Mouse (Mus musculus) urinary bladder, adult 2 months (tissue): Measurements from ENCODE around the gene Rab40c. TPM values are rescaled to one million over a fixed set of nuclear protein-coding genes. Genes with fewer than 3 reads are reported as not detected.

Experiments used
- DNase-seq: peaks from one replicate; pipeline ENCODE4 v3.0.0; 2022; ENCODE audit warnings: low spot score
- polyA plus RNA-seq: library from polyadenylated mRNA; depleted of rRNA; stranded (reverse); fragments of >200 nt; gene quantifications from 2 replicates; pipeline ENCODE4 v1.2.3, GENCODE M21; 2012; rRNA removed

Rab40c gene
- polyA plus RNA-seq, result 36.7 and 44.3 TPM in 2 replicates

DNA sequence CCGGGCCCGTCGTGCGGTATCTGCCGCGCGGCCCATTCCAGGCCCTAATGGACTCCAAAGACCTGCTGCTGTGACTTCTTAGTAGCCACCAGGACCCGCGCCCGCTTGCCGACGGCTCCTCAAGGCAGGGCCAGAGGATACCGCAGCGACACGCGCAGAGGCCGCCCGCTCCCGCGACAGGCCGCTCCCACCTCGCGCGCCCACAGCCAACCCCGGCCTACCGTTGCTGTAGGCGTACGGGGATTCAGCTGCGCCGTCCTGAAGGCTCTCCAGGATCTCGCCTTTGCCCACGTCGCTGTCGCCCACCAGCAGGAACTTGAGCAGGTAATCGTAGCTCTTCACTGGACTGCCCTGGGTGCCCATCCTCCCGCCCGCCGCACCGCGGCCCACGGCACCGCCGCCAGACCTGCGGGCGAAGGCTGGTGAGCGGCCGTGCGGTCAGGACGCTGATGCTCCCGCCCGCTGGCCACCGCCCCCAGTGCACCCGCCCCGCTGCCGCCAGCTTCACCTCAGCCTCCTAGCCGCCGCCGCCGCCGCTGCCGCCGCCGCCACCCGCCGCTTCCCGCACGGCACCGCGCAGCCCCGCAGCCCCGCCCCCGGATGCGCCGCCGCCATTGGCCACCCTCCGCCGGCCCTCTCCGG is at the start of gene Rab40c:
Gene Rab40c, minus strand, starts transcription at position 584 of the 642 bp plus-strand sequence.
- peak; percentile 50 for DNase-seq

DNA sequence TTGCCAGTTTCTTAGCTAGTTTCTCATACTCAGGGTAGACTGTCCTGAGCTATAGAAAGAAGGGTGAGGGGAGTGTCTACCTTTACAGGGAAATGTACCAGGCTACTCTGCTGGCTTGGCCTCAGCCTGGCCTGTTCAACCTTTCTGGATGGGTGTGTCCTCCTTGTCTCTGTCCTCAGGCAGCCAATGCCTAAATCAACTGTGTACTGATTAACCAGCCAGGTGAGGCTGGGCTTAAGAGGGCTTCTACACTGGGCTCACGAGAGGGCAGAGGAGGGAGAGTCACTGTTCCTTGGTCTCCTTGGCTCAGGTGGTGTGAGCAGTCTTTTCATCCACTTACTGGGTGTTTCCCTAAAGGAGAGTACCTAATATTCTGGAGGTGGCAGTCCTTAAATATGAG is 48.6 kb upstream of the Rab40c start:
- no peak for DNase-seq

DNA sequence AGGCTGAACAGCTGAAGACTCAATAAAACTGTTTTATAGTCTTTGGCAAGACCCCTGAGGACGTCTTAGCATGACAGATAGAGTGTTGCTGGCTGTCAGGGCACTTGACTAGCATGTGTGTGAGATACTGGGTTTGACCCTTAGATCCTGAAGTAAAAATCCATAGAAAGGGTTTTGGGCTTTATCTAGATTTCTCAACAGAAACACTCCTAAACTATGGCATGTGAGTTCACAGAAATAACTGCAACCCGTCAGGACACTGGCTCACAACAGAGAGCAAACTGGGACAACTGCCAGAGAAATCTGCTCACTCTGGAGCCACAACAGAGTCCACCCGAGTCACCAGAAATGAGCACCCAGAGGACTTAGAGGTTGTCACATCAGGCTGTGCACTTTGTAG is 48.1 kb upstream of the Rab40c start:
- DNase-seq, result no peak

DNA sequence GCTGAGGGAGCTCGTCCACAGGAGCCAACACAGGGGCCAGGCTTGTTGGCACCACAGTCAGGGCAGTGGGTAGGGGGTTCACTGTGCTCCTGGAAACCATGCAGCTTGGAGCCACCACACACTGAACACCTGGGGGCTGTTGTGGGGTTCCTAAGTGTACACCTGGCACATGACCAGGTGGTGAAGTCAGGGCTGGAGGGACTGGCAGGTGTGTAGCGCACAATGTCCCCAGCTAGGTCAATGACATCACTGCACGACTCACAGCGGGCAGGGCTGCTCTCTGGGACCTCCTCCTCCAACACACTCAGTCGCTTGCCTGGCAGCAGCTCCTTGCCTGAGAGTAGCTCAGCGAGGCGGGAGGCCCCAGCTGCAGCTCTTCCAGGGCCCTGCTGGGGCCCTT is 44.7 kb upstream of the Rab40c start:
- DNase-seq, result no peak

DNA sequence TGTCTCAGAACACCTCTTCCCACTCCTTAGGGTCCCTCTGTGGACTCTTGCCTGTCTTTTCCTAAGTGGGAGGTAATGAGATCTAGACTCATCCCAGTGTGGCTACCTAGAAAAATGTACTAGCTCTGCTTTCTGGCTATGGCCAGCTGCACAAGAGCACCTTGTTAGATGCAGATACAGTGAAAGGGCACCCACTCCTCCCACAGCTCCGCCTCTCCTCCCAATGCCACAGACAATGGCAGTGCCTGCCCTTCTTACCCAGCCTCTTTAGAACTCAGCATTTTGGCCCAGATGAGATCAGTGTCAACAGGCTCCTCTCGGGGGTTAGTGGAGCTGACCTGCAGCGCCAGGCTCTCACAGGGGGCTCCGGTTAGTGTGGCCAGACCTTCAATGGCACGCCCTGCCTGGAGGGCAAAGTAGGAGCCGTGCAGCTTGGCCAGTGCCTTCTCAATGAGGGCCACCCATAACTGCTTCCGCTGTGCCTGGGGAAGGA is 42.9 kb upstream of the Rab40c start:
- DNase-seq, result no peak

DNA sequence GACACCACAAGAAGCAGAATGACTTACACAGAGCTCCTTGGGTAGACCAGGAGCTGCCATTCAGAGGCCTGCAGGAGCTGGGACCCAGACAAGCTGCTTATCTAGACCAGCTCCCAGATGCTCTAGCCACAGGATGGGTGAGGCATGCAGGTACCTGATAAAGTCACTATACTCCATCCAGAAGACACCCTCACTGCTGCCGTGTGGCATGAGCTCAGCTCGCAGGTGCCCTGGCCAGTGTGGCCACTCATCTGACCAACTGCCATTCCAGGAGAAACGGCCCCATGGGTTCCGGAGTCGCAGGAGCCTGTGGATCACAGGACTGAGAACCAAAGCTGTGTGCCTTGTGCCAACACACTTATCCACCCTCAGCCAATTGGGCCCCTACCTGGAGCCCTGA is 42.0 kb upstream of the Rab40c start:
- no peak for DNase-seq

DNA sequence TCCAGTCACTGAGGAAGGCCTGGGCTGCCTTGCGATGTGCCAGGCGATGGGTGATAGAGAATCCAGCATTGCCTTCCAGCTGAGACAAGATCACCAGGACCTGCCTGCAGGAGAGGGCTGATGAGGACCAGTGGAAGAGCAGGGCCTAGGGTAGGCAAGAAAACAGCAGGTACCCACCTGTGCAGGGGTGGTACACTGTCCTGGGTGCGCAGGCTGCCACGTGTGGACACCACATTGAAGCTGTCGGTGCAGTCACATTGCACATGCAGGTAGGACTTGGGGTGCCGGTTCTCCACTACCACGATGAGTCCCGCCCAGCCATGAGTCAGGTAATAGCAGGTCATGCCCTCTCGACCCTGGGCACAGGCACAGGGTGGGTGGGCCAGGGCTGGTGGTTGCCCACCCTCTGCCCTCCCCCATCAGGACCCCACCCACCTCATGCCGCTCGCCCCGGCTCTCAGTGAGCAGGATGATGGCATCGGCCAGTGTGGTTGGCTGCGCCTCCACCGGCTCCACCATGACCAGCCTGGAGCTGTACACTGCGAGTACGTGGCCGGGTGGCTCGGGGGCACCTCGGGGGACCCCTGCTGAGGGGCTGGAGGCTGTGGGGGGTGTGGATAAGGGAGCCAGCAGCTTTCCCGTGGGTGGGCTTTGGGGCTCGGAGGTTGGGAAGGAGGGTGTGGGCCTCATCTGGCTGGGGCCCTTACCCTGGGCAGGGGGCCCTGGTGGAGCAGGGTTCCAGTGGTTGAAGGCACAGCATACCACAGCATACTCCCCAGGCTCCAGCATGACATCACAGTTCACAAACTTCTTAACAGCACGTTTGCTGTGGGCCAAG is 40.3 kb upstream of the Rab40c start:
- DNase-seq, result no peak

DNA sequence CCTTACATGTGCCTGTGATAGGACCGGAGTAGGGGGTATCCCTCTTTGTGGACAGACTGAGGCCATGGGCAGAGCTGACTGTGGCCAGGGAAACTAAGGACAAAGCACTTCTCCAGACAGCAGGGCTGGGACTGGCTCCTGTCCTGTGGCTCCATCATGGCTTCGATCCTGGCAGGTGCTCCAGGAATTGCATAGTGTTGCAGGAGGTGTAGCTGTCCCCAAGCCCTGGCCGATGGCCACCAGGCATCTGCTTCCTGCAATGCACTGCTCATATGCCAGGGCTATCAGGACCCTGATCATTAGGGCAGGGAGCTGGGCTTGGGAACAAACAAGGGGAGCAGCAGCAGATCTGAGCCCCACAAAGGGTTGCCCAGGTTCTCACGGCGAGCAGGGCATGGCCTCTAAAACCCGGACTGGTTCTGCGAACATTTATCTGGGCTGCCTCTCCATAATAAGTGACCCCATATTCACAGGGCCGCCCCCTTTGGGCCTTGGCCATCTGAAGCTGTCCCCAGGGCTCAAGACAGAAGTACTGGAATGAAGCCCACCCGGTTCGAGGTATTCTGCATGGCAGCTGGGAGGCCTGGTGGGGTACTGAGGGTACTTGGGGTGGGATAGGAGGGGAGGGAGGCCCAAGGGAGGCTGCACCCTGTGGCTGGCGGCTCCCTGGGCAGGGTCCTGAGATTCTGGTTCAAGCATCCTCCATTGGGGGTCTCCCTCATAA is 39.4 kb upstream of the Rab40c start:
- DNase-seq, result no peak

DNA sequence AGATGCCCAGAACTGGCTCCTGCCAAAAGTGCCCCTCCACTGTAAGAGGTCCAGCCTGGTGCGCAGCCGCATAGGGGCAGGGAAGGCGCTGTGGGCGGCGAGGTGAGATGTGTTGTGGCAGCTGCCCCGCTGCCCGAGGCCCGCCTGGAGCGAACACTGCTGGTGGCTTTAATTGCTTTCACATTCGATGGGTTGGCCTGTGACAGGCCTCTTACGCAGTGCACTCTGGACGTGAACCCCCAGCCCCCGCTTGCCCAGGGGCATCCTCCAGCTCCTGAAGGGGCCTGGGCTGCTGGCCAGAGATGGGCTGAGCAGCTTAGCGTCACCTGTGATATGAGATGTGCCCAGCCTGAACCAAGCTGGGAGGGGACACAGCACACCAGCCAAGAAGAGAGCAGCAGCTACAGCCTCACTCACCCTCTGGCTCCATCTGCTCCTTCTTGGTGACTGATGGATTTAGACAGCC is 38.1 kb upstream of the Rab40c start:
- no peak for DNase-seq

DNA sequence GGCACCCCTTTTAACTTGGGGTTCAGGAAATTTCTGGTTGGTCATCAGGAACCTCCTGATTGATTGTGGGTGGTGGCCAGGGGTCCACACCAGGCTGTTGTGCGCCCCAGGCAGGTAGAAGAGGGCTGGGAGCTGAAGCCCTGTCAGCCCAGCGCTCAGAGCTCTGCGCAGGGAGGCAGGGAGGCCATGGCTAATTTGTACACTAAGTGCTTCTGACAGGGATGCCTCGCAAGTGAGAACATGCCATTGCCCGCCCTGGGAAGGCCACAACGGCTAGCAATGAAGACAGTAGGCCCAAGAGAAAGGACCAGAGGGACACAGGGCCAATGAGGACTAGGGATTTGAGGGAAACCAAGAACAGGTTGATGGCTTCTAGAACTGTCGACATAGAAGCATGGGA is 37.1 kb upstream of the Rab40c start:
- no peak for DNase-seq

DNA sequence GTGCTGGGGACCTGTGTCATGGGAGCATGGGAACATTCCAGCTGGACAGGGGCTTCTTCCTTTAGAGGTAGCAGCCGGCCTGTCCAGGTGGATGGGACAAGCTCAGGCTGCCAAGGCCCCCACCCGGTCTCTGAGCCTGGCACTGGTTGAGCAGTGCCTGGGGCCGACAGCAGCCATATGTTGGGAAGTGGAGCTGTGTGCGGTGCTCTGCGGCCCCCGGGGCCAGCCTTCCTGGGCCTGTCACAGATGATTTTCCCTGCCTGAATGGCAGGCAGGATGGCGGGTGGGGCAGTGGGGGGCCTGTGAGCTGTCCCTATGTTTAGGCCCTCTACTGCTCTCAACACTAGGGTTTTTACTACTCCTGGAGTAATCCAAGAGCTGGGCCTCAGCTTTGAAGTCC is 36.7 kb upstream of the Rab40c start:
- no peak for DNase-seq

DNA sequence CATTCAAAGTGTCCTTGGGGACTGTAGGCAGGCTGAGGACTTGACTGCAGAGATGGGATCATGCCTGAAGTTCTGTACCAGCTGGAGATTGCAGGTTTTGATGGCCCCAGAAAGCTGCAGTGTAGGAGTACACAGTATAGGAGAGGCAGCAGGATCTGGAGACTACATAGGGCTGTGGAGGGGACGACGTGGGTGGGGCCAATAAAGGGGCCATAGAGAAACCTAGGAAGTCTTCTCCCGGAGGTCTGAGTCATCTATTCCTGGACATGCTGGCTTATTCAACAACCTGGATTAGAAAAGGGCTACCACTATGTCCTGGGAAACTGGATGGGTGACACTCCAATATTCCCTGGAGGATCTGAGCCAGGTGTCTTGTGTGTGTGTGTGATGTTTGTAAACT is 36.2 kb upstream of the Rab40c start:
- DNase-seq, result no peak

DNA sequence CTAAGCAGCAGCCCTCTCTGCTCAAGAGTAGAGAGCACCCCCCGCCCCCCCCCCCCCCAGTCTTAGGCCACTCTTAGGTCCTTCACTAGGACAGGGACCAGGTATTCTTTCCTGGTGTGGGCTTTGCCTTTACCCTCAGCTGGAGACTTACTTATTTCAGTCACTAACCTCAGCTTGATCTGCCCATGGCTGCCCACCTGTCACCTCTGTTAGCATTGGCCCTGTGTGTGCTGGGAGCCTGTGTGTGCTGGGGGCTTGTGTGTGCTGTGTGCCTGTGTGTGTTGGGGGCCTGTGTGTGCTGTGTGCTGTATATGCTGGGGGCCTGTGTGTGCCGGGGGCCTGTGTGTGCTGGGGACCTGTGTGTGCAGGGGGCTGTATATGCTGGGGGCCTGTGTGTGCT is 35.1 kb upstream of the Rab40c start:
- no peak for DNase-seq

DNA sequence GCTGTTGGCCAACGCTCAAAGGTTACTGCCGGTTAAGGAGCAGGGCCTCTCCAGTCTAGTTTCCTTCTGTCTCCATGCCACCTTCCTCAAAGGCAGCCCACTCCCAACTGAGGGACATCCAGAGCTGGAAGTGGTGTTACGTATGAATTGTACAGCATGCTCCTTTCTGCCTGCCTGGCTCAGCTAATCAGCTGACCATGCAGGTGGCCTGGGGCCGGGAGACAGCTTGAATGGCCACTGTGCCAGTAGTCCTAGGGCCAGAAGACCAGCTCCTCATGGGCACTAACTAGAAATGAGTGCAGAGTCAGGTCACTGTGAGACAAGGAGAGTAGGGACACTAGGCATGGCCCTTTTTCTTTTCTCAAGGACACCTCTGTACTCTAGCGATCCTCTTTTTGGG is 33.6 kb upstream of the Rab40c start:
- DNase-seq, result no peak

DNA sequence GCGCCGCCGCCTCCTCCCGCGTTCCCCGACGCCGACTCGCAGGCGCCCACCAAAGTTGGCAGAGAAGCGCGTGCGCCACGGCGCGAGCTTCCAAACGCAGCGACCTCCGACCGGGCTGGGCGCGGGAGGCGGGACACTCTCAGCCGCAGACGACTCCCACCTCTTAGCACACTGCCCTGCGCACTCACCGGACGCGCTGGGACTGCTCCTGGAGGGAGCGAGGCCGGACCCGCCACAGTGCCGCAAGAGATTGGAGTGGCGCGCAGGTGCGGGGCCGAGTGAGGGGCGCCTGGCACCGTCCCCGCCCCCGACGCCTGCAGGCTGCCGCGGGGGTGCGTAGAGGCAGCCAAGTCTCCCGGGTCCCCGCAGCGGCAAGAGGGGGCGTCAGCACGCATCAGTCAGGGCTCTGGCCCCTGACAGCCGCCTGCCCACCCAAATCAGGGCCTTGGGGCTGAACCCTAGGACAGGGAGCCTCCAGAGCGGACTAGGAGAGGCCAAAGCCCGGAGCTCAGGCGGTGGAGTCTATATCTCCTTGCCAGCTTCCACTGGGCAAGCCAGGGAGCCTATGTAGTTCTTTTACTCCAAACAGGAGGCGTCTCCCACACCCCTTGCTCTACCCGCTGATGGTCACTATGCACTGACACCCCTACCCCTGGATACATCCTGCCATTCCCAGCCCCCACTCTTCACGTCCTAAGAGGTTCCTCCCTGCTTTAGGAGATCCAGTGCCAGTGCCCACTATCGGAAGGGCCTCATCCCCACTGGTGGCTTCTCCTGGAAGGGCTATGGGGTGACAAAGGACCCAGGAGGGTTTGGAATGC is 32.5 kb upstream of the Rab40c start, which contains the start of gene A930017K11Rik:
Gene A930017K11Rik, minus strand, starts transcription at position 763 of the 821 bp plus-strand sequence.
- DNase-seq, result no peak

DNA sequence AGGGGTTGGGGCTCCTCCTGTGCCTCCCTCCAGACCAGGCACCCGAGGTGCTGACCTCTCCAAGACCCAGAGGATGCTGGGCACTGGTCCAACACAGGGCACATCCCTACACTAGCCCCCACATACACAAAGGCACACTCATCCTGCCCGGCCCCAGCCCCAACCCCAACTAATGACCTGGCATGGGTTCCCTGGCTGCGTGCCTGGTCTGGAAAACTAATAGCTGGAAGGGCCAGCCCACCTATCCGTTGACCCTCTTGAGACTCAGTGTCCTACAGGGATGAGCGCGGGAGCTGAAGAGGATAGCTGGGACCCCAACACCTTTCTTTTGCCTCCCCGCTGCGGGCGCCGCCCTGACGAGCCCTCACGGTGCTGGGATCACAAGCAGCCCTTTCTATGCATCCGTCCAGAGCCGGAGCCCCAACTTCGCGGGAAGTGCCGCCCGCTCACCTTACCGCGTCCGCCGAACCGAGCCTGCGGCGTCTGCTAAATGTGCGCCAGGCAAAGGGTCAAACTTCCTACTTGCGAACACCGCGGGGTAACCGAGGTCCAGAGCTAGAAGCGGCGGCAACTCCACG is 31.8 kb upstream of the Rab40c start:
- no peak for DNase-seq

DNA sequence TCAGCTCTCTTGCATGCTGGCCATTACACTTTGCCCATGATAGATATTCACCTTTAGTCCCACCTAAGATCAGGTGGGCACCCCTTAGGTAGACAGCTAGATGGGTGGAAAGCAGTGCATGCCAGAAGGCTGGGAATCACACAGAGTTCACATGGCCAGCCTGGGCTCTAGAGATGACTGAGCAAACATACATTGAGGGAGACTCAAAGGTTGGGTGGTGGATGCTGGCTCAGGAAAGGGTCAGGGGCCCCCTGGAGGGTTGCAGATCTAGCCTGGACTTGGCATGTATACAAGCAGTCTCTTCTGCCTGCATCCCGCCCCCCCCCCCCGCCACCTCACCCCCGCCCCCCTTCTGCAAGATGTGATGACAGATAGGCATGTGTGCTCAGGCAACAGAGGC is 31.2 kb upstream of the Rab40c start:
- DNase-seq, result no peak

DNA sequence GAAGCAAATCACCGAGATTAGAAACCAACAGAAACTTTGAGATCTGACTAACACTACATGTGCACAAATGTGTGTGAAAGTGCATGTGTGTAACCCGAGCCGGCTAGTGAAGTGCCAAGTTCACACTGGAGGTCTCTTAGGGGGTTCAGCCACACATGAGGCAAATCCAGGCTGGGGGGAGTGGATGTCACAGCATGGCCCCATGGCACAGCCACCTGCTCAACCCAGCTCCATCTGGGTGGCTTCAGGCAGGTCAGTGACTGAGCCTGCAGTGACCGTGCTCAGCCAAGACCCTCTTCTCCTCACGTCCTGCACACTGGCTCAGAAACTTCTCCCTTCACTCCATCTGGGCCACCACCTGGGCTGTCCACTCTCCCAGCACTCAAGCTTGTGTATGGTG is 30.5 kb upstream of the Rab40c start:
- DNase-seq, result no peak

DNA sequence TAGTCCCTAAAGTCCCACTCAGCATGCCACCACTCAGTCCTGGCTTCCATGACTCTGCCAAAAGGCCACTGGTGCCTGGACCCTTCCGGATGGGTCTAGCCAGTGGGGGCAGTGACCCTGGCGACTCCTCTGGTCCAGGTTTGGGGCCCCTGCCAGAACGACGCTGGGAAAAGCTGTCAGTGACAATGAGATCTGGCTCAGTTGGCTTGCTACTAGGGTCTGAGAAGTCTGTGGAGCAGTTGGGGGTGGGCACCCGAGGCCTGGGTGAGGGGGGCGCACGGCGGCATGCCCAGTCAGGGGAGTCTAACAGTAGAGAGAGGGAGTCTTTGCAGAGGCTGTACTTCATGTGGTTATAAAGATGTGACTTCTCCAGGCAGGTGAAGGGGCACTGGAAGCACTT is 28.5 kb upstream of the Rab40c start:
- no peak for DNase-seq

DNA sequence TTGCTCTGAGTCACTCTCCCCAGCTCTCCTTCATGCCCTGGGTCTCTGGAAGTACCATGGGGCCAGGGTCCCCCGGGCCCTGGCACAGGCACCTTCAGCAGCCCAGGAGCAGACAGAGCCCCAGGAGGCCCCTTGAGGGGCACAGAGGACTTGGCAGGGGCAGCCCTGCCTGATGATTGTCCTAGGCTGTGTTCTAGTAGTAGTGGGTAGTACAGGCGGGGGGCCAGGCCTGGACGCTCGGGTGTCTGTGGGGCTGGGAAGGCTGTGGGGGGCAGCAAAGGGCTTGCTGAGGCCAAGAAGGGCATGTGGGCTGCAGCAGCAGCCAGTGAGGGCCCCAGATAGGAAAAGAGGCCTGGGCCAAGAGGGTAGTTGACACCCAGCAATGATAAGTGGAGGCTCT is 28.0 kb upstream of the Rab40c start:
- no peak for DNase-seq

DNA sequence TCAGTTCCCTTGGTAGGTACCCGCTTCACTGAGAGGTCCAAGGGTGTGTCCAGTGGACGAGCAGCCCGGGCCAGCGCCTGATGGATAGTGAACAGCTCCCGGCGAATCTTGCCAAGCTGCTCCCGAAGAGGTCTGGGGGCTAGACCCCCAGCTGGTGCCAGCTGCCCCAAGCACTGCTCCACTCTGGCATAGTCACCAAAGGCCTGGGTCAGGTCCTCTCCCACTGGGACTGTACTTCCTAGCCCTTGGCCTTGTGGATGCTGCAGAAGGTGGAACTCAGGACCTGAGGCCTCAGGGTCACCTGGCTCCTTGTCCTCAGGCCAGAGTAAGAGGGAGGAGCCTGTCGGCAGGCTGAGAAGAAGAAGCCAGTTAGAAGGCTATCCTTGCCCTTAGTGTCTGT is 27.4 kb upstream of the Rab40c start:
- no peak for DNase-seq
